Mouse (Mus musculus) stomach, postnatal 0 days (tissue): Measurements from ENCODE around the gene Diaph3. TPM values are rescaled to one million over a fixed set of nuclear protein-coding genes. Genes with fewer than 3 reads are reported as not detected.

Experiments used
- ATAC-seq: fragments of 200-750 bp; cut with Nextera tagmentation; 2 replicates; pipeline ENCODE4 v1.8.0; 2017; ENCODE audit not compliant: low FRiP score, low TSS enrichment
- DNase-seq: peaks from one replicate; pipeline ENCODE4 v3.0.0-alpha.2; 2016; ENCODE audit warnings: low spot score
- H3K27ac ChIP-seq: fragments of 300-500 bp; sonication (generic); replicated peaks from 2 replicates; pipeline ENCODE4 v1.5.1; 2014; ENCODE audit warnings: mild to moderate bottlenecking, control low read depth
- H3K27me3 ChIP-seq: fragments of 300-500 bp; sonication (generic); 2 replicates; pipeline ENCODE4 v1.6.1; 2014; ENCODE audit warnings: low read length; ENCODE audit not compliant: control insufficient read depth, insufficient read depth
- H3K36me3 ChIP-seq: fragments of 300-500 bp; sonication (generic); 2 replicates; pipeline ENCODE4 v1.6.1; 2014; ENCODE audit warnings: low read length, mixed read lengths; ENCODE audit not compliant: control insufficient read depth, insufficient read depth
- H3K4me1 ChIP-seq: fragments of 300-500 bp; sonication (generic); replicated peaks from 2 replicates; pipeline ENCODE4 v1.6.1; 2014; ENCODE audit warnings: antibody characterized with exemption; ENCODE audit not compliant: control insufficient read depth, insufficient read depth
- H3K4me2 ChIP-seq: fragments of 300-500 bp; sonication (generic); replicated peaks from 2 replicates; pipeline ENCODE4 v1.6.1; 2014; ENCODE audit warnings: low read depth, mild to moderate bottlenecking, control low read depth, moderate library complexity
- H3K4me3 ChIP-seq: fragments of 300-500 bp; sonication (generic); 2 replicates; pipeline ENCODE4 v1.5.1; 2014; ENCODE audit warnings: low read depth, low read length, control low read depth
- H3K9ac ChIP-seq: fragments of 300-500 bp; sonication (generic); 2 replicates; pipeline ENCODE4 v1.6.1; 2014; ENCODE audit warnings: mild to moderate bottlenecking, low read length, control low read depth, mixed read lengths
- H3K9me3 ChIP-seq: fragments of 300-500 bp; sonication (generic); 2 replicates; pipeline ENCODE4 v1.6.1; 2016; ENCODE audit warnings: low read length; ENCODE audit not compliant: control insufficient read depth
- CTCF ChIP-seq: IDR thresholded peaks from 2 replicates; pipeline ENCODE4 v1.5.1; 2016; ENCODE audit warnings: antibody characterized with exemption, low read depth, mild to moderate bottlenecking, moderate library complexity
- EP300 ChIP-seq: optimal IDR thresholded peaks from 2 replicates; pipeline ENCODE3; 2016; ENCODE audit warnings: antibody characterized with exemption
- WGBS: fragments of 180-500 bp; shearing (Covaris S2); extraction: QIAGEN DNeasy Blood & Tissue Kit; methylation state at CpG from one replicate; pipeline ENCODE4 v1.1.7; 2014; 5-methylcytosine and 5-hydroxymethylcytosine counted together
- polyA plus RNA-seq: library from polyadenylated mRNA; unstranded; fragments of >200 nt; fragmentation: Nextera tagmentation; extraction: Ambion mirVana; gene quantifications from 2 replicates; pipeline ENCODE4 v1.2.1, GENCODE M21; 2015

Gene Diaph3
- polyA plus RNA-seq, 1 experiment from 2014 or later: 3.5 TPM

GRCm38 (mm10) chr14:86864053-86864452 lies 277.0 kb downstream of the Diaph3 start:
- DNase-seq: no peak
- no peaks in the 10 kb centered on the region for H3K4me1 ChIP-seq
- TF ChIP-seq EP300 (no peak), CTCF (no peak)
- no peak overlapping the region for H3K9ac ChIP-seq
- no peak overlapping the region for H3K4me3 ChIP-seq
- H3K4me2 ChIP-seq: no peak overlapping the region
- H3K36me3 ChIP-seq: no peaks in the 10 kb centered on the region
- 93% methylated on average over 3 of the region's 3 CpGs for WGBS
- ATAC-seq: no peak
- H3K9me3 ChIP-seq: no peaks in the 10 kb centered on the region
- no peaks in the 10 kb centered on the region for H3K27me3 ChIP-seq
- H3K27ac ChIP-seq: no peak overlapping the region

- 81% methylated on average over 11 of the region's 11 CpGs for WGBS
- ATAC-seq (no peak), DNase-seq (no peak)
- H3K36me3 ChIP-seq: no peaks in the 10 kb centered on the region
- no peak overlapping the region for H3K4me2 ChIP-seq
- no peaks in the 10 kb centered on the region for H3K4me1 ChIP-seq
- no peak overlapping the region for H3K4me3 ChIP-seq
- no peak overlapping the region for H3K27ac ChIP-seq
- no peak overlapping the region for H3K9ac ChIP-seq
- TF ChIP-seq EP300 (no peak), CTCF (no peak)
- H3K9me3 ChIP-seq: no peaks in the 10 kb centered on the region
- no peaks in the 10 kb centered on the region for H3K27me3 ChIP-seq
Observed at GRCm38 (mm10) chr14:86861277-86861946, 279.6 kb downstream of the Diaph3 start.

GRCm38 (mm10) chr14:86847154-86847810 lies 293.8 kb downstream of the Diaph3 start:
- Histone ChIP-seq H3K27me3 (no peaks in the 10 kb centered on the region), H3K27ac (no peak overlapping the region), H3K4me3 (no peak overlapping the region), H3K36me3 (no peaks in the 10 kb centered on the region), H3K9me3 (no peaks in the 10 kb centered on the region), H3K9ac (no peak overlapping the region), H3K4me1 (no peaks in the 10 kb centered on the region), H3K4me2 (no peak overlapping the region)
- no peak for TF ChIP-seq EP300
- TF ChIP-seq CTCF: no peak
- ATAC-seq (no peak), DNase-seq (no peak)
- 84% methylated on average over 4 of the region's 4 CpGs for WGBS

GRCm38 (mm10) chr14:86844075-86844474 lies 297.0 kb downstream of the Diaph3 start:
- WGBS: 84% methylated on average over 3 of the region's 3 CpGs
- Histone ChIP-seq H3K27ac (no peak overlapping the region), H3K36me3 (no peaks in the 10 kb centered on the region), H3K4me1 (no peaks in the 10 kb centered on the region), H3K4me3 (no peak overlapping the region), H3K4me2 (no peak overlapping the region), H3K9ac (no peak overlapping the region), H3K27me3 (no peaks in the 10 kb centered on the region), H3K9me3 (no peaks in the 10 kb centered on the region)
- DNase-seq (no peak), ATAC-seq (no peak)
- TF ChIP-seq EP300: no peak

GRCm38 (mm10) chr14:86837642-86838041 lies 303.4 kb downstream of the Diaph3 start:
- no peak for TF ChIP-seq CTCF
- no peak for TF ChIP-seq EP300
- Histone ChIP-seq H3K9me3 (no peaks in the 10 kb centered on the region), H3K27ac (no peak overlapping the region), H3K9ac (no peak overlapping the region), H3K27me3 (no peaks in the 10 kb centered on the region), H3K4me3 (no peak overlapping the region), H3K4me2 (no peak overlapping the region), H3K4me1 (no peaks in the 10 kb centered on the region), H3K36me3 (no peaks in the 10 kb centered on the region)
- ATAC-seq (no peak), DNase-seq (no peak)
- 57% methylated on average over 2 of the region's 2 CpGs for WGBS

GRCm38 (mm10) chr14:86834851-86835250 lies 306.2 kb downstream of the Diaph3 start:
- H3K36me3 ChIP-seq: no peaks in the 10 kb centered on the region
- H3K27ac ChIP-seq: no peak overlapping the region
- no peak for ATAC-seq
- 75% methylated on average over 2 of the region's 2 CpGs for WGBS
- H3K4me1 ChIP-seq: no peaks in the 10 kb centered on the region
- H3K27me3 ChIP-seq: no peaks in the 10 kb centered on the region
- no peak for TF ChIP-seq CTCF
- TF ChIP-seq EP300: no peak
- no peak overlapping the region for H3K4me3 ChIP-seq
- no peak overlapping the region for H3K9ac ChIP-seq
- H3K4me2 ChIP-seq: no peak overlapping the region
- DNase-seq: no peak
- no peaks in the 10 kb centered on the region for H3K9me3 ChIP-seq
